Mouse (Mus musculus): ENCODE data around the gene Tmem236. TPM values are rescaled to one million over a fixed set of nuclear protein-coding genes. Genes with fewer than 3 reads are reported as not detected.
"Not testable (repeated sequence)": the region's sequence is repeated elsewhere in the genome, so short reads cannot be mapped to it uniquely, and the experiment has no call there.

Tmem236 gene
- polyA plus RNA-seq, 1 experiment from 2014 or later = not detected

- H3K36me3 ChIP-seq = 0 out of 2 replicates have a peak, but pooled peaks cover 3% of the 10 kb centered on the region
- no peaks in the 10 kb centered on the region for H3K9me3 ChIP-seq
- WGBS = 82% methylated on average over 3 of the region's 3 CpGs
- no peaks in the 10 kb centered on the region for H3K4me1 ChIP-seq (replicated peaks)
- H3K9ac ChIP-seq (replicated peaks) = no peak overlapping the region
- no peak overlapping the region for H3K4me3 ChIP-seq (replicated peaks)
- no peak overlapping the region for H3K4me2 ChIP-seq (replicated peaks)
- no peaks in the 10 kb centered on the region for H3K27me3 ChIP-seq
- no peak overlapping the region for H3K27ac ChIP-seq
- no peak for ATAC-seq
Measured at GRCm38 (mm10) chr2:14159047-14159446, 15.3 kb upstream of the Tmem236 start.

- no peak for ATAC-seq
- 87% methylated on average over 2 of the region's 2 CpGs for WGBS
- Histone ChIP-seq H3K4me1 (replicated peaks) (no peaks in the 10 kb centered on the region), H3K27me3 (no peaks in the 10 kb centered on the region), H3K9me3 (no peaks in the 10 kb centered on the region), H3K9ac (replicated peaks) (no peak overlapping the region), H3K4me3 (replicated peaks) (no peak overlapping the region), H3K36me3 (0 out of 2 replicates have a peak, but pooled peaks cover 3% of the 10 kb centered on the region), H3K27ac (no peak overlapping the region), H3K4me2 (replicated peaks) (no peak overlapping the region)
Measured at GRCm38 (mm10) chr2:14159756-14160155, 14.6 kb upstream of the Tmem236 start.

DNA sequence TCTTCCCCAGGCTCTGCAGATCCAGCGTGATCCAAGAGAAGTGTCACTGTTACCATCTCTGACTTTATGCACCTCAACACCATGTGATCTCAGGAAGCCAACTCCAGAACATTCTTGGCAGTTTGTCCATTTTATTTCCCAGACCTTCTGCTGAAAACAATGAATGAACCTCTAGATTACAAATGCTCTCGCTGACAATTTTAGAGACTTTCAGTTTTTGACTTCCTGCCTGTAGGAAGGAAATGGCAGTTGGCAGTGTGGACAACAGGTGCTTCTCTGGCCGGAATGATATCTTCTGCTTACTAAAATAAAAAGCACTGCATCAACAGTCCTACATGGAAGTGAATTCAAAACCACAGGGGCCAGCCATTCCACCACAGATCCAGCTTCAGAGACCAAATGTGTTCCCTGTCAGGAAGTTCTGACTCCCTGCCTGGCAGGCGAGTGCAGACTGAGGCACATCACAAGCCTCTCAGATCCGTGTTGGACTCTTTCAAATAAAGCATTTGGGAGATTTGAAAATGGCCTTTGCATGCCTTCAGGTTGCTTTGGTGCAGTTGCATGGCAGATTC is 9.8 kb upstream of the Tmem236 start:
- H3K4me3 ChIP-seq (replicated peaks) = no peak overlapping the region
- H3K9ac ChIP-seq (replicated peaks) = no peak overlapping the region
- 81% methylated on average over 5 of the region's 5 CpGs for WGBS
- H3K27ac ChIP-seq = no peak overlapping the region
- no peak for ATAC-seq
- H3K9me3 ChIP-seq = no peaks in the 10 kb centered on the region
- no peaks in the 10 kb centered on the region for H3K27me3 ChIP-seq
- H3K36me3 ChIP-seq = no peaks in the 10 kb centered on the region
- H3K4me2 ChIP-seq (replicated peaks) = no peak overlapping the region
- H3K4me1 ChIP-seq (replicated peaks) = 0 out of 2 replicates have a peak, but pooled peaks cover 3% of the 10 kb centered on the region

DNA sequence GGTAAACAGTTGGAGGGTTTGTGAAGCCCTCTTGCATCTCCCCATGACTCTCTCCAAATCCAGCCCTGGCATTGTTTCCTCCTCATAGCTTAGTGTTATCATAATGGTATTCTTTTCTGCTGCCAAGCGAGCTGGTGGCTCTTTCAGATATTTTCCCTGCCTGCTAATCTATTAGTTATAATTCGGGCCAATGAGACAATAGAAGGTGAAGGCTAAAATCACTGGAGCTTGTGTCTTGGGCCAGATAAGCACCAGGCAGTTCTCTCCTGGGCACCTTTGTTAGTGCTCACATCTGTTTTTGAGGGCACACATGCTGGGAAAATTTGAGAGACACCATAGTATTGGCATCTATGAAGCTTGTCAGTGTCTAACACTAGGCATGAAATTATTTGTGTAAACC is 9.3 kb upstream of the Tmem236 start:
- no peak for ATAC-seq
- no peaks in the 10 kb centered on the region for H3K27me3 ChIP-seq
- no peaks in the 10 kb centered on the region for H3K9me3 ChIP-seq
- H3K4me2 ChIP-seq (replicated peaks) = no peak overlapping the region
- WGBS = 56% methylated on average over 2 of the region's 2 CpGs
- H3K4me3 ChIP-seq (replicated peaks) = no peak overlapping the region
- H3K9ac ChIP-seq (replicated peaks) = no peak overlapping the region
- 0 out of 2 replicates have a peak, but pooled peaks cover 3% of the 10 kb centered on the region for H3K4me1 ChIP-seq (replicated peaks)
- H3K27ac ChIP-seq = no peak overlapping the region
- H3K36me3 ChIP-seq = no peaks in the 10 kb centered on the region

- Histone ChIP-seq H3K4me1 (replicated peaks) (0 out of 2 replicates have a peak, but pooled peaks cover 3% of the 10 kb centered on the region), H3K9me3 (no peaks in the 10 kb centered on the region), H3K9ac (replicated peaks) (no peak overlapping the region), H3K4me3 (replicated peaks) (no peak overlapping the region), H3K4me2 (replicated peaks) (no peak overlapping the region), H3K36me3 (no peaks in the 10 kb centered on the region), H3K27ac (no peak overlapping the region), H3K27me3 (no peaks in the 10 kb centered on the region)
- no peak for ATAC-seq
- 84% methylated on average over 3 of the region's 3 CpGs for WGBS
Measured at GRCm38 (mm10) chr2:14165618-14166344, 8.5 kb upstream of the Tmem236 start.

DNA sequence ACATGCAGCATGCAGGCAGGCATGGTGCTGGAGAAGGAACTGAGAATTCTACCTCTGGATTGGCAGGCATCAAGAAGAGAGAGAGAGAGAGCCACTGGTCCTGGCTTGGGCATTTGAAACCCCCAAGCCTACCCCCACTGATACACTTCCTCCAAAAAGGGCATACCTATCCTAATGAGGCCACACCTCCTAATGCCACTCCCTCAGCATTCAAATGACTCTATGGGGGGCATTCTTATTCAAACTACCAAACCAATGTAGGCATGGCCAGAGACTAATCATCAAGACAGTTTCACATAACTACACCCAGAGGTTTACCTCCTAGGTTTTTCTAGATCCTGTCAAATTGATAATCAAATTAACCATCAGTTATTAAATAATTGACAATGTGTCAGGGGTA is 6.6 kb upstream of the Tmem236 start:
- no peak overlapping the region for H3K27ac ChIP-seq
- 0 out of 2 replicates have a peak, but pooled peaks cover 3% of the 10 kb centered on the region for H3K4me1 ChIP-seq (replicated peaks)
- H3K4me2 ChIP-seq (replicated peaks) = no peak overlapping the region
- no peak overlapping the region for H3K4me3 ChIP-seq (replicated peaks)
- no peaks in the 10 kb centered on the region for H3K36me3 ChIP-seq
- H3K9ac ChIP-seq (replicated peaks) = no peak overlapping the region
- H3K27me3 ChIP-seq = no peaks in the 10 kb centered on the region
- H3K9me3 ChIP-seq = no peaks in the 10 kb centered on the region
- ATAC-seq = no peak

DNA sequence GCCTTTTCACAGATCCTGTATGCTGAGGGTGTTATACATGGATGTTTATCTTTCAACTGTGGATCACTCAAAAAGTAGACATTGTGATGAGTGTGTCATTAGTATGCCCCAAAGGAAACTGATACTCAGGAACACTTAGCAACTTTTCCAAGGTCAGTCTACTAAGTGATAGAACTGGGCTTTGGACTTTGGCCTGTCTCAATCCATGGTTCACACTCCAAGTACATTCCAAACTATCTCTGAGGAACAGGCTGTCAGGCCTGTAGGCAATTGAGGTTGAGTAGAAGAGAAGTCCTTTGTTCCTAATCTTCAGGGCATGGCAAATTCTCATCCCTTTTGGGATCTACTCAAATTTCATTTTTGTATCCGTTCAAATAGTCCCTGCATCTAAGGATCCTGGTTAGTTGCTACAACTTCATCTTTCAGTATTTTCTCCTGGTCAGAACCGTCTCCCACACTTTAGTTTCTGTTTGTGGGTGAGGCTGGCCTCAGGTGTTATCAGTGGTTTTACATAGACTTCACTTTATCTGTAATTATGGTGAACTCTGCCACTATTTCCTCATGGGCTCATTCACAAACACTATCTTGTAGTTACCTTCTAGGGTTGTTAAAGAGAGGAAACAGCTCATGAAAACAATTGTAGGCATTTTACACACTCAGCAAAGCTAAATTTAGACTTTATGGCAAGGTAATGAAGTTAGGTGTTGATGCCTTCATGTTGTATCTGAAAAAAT is 2.3 kb downstream of the Tmem236 start:
- H3K27me3 ChIP-seq = no peaks in the 10 kb centered on the region
- WGBS = 89% methylated on average over 2 of the region's 2 CpGs
- H3K4me3 ChIP-seq (replicated peaks) = no peak overlapping the region
- H3K9ac ChIP-seq (replicated peaks) = no peak overlapping the region
- H3K27ac ChIP-seq = no peak overlapping the region
- H3K4me2 ChIP-seq (replicated peaks) = no peak overlapping the region
- H3K36me3 ChIP-seq = no peaks in the 10 kb centered on the region
- no peaks in the 10 kb centered on the region for H3K9me3 ChIP-seq
- no peak for ATAC-seq
- no peaks in the 10 kb centered on the region for H3K4me1 ChIP-seq (replicated peaks)

- Histone ChIP-seq H3K9ac (replicated peaks) (no peak overlapping the region), H3K4me1 (replicated peaks) (no peaks in the 10 kb centered on the region), H3K4me3 (replicated peaks) (no peak overlapping the region), H3K27me3 (no peaks in the 10 kb centered on the region), H3K9me3 (no peaks in the 10 kb centered on the region), H3K36me3 (no peaks in the 10 kb centered on the region), H3K27ac (no peak overlapping the region), H3K4me2 (replicated peaks) (no peak overlapping the region)
- ATAC-seq = no peak
Measured at GRCm38 (mm10) chr2:14184375-14184774, 10.1 kb downstream of the Tmem236 start.

- Histone ChIP-seq H3K36me3 (no peaks in the 10 kb centered on the region), H3K4me2 (replicated peaks) (no peak overlapping the region), H3K9me3 (no peaks in the 10 kb centered on the region), H3K9ac (replicated peaks) (no peak overlapping the region), H3K27me3 (no peaks in the 10 kb centered on the region), H3K4me1 (replicated peaks) (no peaks in the 10 kb centered on the region), H3K27ac (no peak overlapping the region), H3K4me3 (replicated peaks) (no peak overlapping the region)
- 92% methylated on average over 4 of the region's 4 CpGs for WGBS
- no peak for ATAC-seq
Measured at GRCm38 (mm10) chr2:14190684-14191083, 16.4 kb downstream of the Tmem236 start.

DNA sequence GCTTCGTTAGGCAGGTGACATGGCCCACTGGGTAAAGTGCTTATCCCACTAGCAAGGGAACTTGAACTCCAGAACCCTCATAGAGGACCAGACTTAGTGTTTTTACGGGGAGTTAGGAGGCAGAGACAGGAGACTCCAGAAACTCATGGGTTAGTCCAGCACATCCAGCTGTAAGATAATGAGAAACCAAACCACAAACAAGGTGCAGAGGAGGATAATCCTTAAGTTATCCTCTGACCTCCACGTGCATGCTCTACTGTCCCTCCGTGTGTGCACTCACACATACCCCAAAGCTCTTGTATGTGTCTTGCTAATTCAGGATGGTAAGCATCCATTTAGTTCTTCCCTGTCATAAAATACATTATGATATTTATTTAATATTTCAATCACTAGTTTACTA is 17.3 kb downstream of the Tmem236 start:
- no peak for ATAC-seq
- Histone ChIP-seq H3K36me3 (no peaks in the 10 kb centered on the region), H3K4me2 (replicated peaks) (no peak overlapping the region), H3K4me3 (replicated peaks) (no peak overlapping the region), H3K4me1 (replicated peaks) (no peaks in the 10 kb centered on the region), H3K27me3 (no peaks in the 10 kb centered on the region), H3K27ac (no peak overlapping the region), H3K9me3 (no peaks in the 10 kb centered on the region), H3K9ac (replicated peaks) (no peak overlapping the region)
- WGBS = 81% methylated on average over 4 of the region's 4 CpGs

DNA sequence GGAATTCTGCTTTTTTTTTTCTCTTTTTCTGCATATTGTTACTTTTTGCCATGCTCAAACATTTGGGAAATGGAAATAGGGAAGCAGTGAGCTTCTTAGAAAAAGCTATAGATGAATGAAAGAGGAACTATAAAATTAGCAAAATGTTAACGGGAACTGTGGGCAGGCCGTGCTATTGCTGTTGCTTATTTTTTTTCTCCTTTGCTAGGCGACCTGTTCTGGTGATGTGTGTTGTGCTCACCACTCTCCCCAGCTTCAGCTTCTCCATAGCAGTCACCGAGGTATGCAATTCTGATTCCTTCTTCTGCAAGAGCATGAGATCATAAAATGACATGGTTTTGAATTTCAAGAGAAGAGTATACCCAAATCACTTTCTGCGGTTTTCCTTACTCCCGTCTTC is 17.7 kb downstream of the Tmem236 start:
- no peaks in the 10 kb centered on the region for H3K9me3 ChIP-seq
- no peak for ATAC-seq
- WGBS = 89% methylated on average over 6 of the region's 6 CpGs
- no peak overlapping the region for H3K9ac ChIP-seq (replicated peaks)
- H3K4me2 ChIP-seq (replicated peaks) = no peak overlapping the region
- no peak overlapping the region for H3K4me3 ChIP-seq (replicated peaks)
- no peaks in the 10 kb centered on the region for H3K4me1 ChIP-seq (replicated peaks)
- no peaks in the 10 kb centered on the region for H3K36me3 ChIP-seq
- no peaks in the 10 kb centered on the region for H3K27me3 ChIP-seq
- no peak overlapping the region for H3K27ac ChIP-seq

DNA sequence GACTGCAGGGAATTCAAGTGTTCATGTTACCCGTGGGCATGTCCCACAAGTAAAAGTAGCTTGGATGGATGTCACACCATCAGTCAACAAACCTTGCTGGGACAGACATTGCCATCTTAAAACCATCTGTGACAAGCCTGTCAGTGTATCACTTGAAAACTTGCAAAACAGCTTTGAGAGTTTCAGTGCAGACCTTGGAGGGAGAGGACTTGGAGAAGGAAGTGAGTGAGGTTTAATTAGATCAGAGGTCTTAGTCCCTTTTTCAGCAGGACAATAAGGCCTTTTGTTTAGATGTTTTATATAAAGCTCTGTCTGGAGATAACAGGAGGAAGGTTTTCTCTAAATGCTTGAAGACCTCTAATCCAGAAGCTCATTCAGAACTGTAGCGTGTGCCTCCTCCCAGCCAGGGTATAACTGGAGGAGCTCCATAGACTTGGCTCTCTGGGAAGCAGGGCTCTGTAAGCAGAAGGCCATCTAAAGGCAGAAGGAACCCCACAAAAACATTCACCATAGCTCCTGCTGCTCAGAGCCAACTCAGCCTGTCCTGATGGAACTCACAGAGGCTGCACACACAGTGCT is 24.1 kb downstream of the Tmem236 start:
- not testable (repeated sequence) for H3K9ac ChIP-seq (replicated peaks); H3K9me3 ChIP-seq; H3K4me1 ChIP-seq (replicated peaks); H3K4me3 ChIP-seq (replicated peaks); ATAC-seq; H3K4me2 ChIP-seq (replicated peaks); H3K36me3 ChIP-seq; H3K27me3 ChIP-seq; H3K27ac ChIP-seq
- 88% methylated on average over 1 of the region's 2 CpGs for WGBS
